Mouse (Mus musculus) limb, embryonic 14.5 days (tissue): ENCODE results near the gene Ehd2. TPM values are rescaled to one million over a fixed set of nuclear protein-coding genes. Genes with fewer than 3 reads are reported as not detected.
"Not testable (repeated sequence)": the region's sequence is repeated elsewhere in the genome, so short reads cannot be mapped to it uniquely, and the experiment has no call there.

ENCODE experiments used
- ATAC-seq: fragments of 200-750 bp; cut with Nextera tagmentation; 2 replicates; pipeline ENCODE4 v1.8.0; 2017; ENCODE audit warnings: low read depth, moderate number of reproducible peaks, moderate TSS enrichment; ENCODE audit not compliant: low FRiP score
- DNase-seq: peaks from one replicate; pipeline ENCODE4 v3.0.0-alpha.2; 2015; ENCODE audit warnings: low spot score
- H3K27ac ChIP-seq: fragments of 300-500 bp; sonication (generic); replicated peaks from 2 replicates; pipeline ENCODE4 v1.5.1; 2014; ENCODE audit warnings: low read depth, mild to moderate bottlenecking, low read length, moderate library complexity, mixed read lengths
- H3K27me3 ChIP-seq: fragments of 300-500 bp; sonication (generic); 2 replicates; pipeline ENCODE4 v1.6.1; 2014; ENCODE audit warnings: low read length, mixed read lengths; ENCODE audit not compliant: control insufficient read depth, insufficient read depth
- H3K36me3 ChIP-seq: fragments of 300-500 bp; sonication (generic); 2 replicates; pipeline ENCODE4 v1.6.1; 2014; ENCODE audit warnings: mild to moderate bottlenecking, low read length, moderate library complexity, mixed read lengths; ENCODE audit not compliant: control insufficient read depth, insufficient read depth
- H3K4me1 ChIP-seq: fragments of 300-500 bp; sonication (generic); 2 replicates; pipeline ENCODE4 v1.6.1; 2014; ENCODE audit warnings: antibody characterized with exemption, low read length, mixed read lengths; ENCODE audit not compliant: control insufficient read depth, insufficient read depth
- H3K4me2 ChIP-seq: fragments of 300-500 bp; sonication (generic); replicated peaks from 2 replicates; pipeline ENCODE4 v1.6.1; 2014; ENCODE audit warnings: low read depth, mild to moderate bottlenecking, low read length, moderate library complexity; ENCODE audit not compliant: severe bottlenecking
- H3K4me3 ChIP-seq: fragments of 300-500 bp; sonication (generic); replicated peaks from 2 replicates; pipeline ENCODE4 v1.5.1; 2014; ENCODE audit warnings: low read length
- H3K9ac ChIP-seq: fragments of 300-500 bp; sonication (generic); 2 replicates; pipeline ENCODE4 v1.6.1; 2014; ENCODE audit warnings: mild to moderate bottlenecking, low read depth, low read length, moderate library complexity; ENCODE audit not compliant: severe bottlenecking
- H3K9me3 ChIP-seq: fragments of 300-500 bp; sonication (generic); 2 replicates; pipeline ENCODE4 v1.6.1; 2016; ENCODE audit warnings: low read length; ENCODE audit not compliant: control insufficient read depth
- POLR2A ChIP-seq: fragments of 200-500 bp; IDR thresholded peaks from 2 replicates; pipeline ENCODE4 v1.8.0; 2012; ENCODE audit warnings: inconsistent platforms, mild to moderate bottlenecking, moderate library complexity, borderline replicate concordance; ENCODE audit not compliant: insufficient read depth, insufficient read length; ENCODE audit errors: extremely low read depth
- WGBS: fragments of 180-500 bp; shearing (Covaris S2); extraction: QIAGEN DNeasy Blood & Tissue Kit; methylation state at CpG from one replicate; pipeline ENCODE4 v1.1.7; 2014; 5-methylcytosine and 5-hydroxymethylcytosine counted together
- polyA plus RNA-seq, 2 experiments: library from polyadenylated mRNA; depleted of rRNA in 1 of 2; stranded (reverse) in 1 of 2; unstranded in 1 of 2; fragments of >200 nt; fragmentation: Nextera tagmentation in 1 of 2; extraction: Ambion mirVana in 1 of 2; gene quantifications; 2 replicates each; pipeline versions ENCODE4 v1.2.1 to v1.2.3; 2012 to 2014

Gene Ehd2
- polyA plus RNA-seq, 2 experiments, result 47.6 to 49.3 TPM

- DNase-seq, result no peak
- peaks cover 30% of the 10 kb centered on the region for H3K36me3 ChIP-seq
- WGBS, result 80% methylated on average over 3 of the region's 3 CpGs
- peaks cover 10% of the 10 kb centered on the region for H3K4me1 ChIP-seq
- H3K4me2 ChIP-seq, result no peak overlapping the region
- no peak for TF ChIP-seq POLR2A
- H3K27me3 ChIP-seq, result no peaks in the 10 kb centered on the region
- no peak for ATAC-seq
- no peak overlapping the region for H3K27ac ChIP-seq
- no peaks in the 10 kb centered on the region for H3K9me3 ChIP-seq
- H3K4me3 ChIP-seq, result no peak overlapping the region
- H3K9ac ChIP-seq, result no peak overlapping the region
Observed at GRCm38 (mm10) chr7:15916134-15916723, 51.1 kb downstream of the Ehd2 start.

GRCm38 (mm10) chr7:15915695-15916094 is 51.7 kb downstream of the Ehd2 start:
- H3K36me3 ChIP-seq, result peaks cover 30% of the 10 kb centered on the region
- not testable (repeated sequence) for DNase-seq, H3K9me3 ChIP-seq, ATAC-seq, H3K9ac ChIP-seq, H3K27me3 ChIP-seq, H3K4me3 ChIP-seq, H3K4me1 ChIP-seq, H3K4me2 ChIP-seq, H3K27ac ChIP-seq
- 95% methylated on average over 4 of the region's 4 CpGs for WGBS

GRCm38 (mm10) chr7:15914751-15915150 is 52.6 kb downstream of the Ehd2 start:
- DNase-seq (no peak), ATAC-seq (no peak)
- no peak overlapping the region for H3K4me2 ChIP-seq
- H3K9me3 ChIP-seq, result no peaks in the 10 kb centered on the region
- no peak for TF ChIP-seq POLR2A
- no peak overlapping the region for H3K9ac ChIP-seq
- peaks cover 22% of the 10 kb centered on the region for H3K36me3 ChIP-seq
- 94% methylated on average over 2 of the region's 2 CpGs for WGBS
- no peak overlapping the region for H3K27ac ChIP-seq
- H3K27me3 ChIP-seq, result no peaks in the 10 kb centered on the region
- no peaks in the 10 kb centered on the region for H3K4me1 ChIP-seq
- H3K4me3 ChIP-seq, result no peak overlapping the region

GRCm38 (mm10) chr7:15914252-15914651 is 53.1 kb downstream of the Ehd2 start:
- H3K4me2 ChIP-seq, result no peak overlapping the region
- DNase-seq, result peak; percentile 20
- TF ChIP-seq POLR2A, result no peak
- no peaks in the 10 kb centered on the region for H3K9me3 ChIP-seq
- H3K9ac ChIP-seq, result no peak overlapping the region
- peaks cover 17% of the 10 kb centered on the region for H3K36me3 ChIP-seq
- no peak overlapping the region for H3K4me3 ChIP-seq
- ATAC-seq, result no peak
- no peaks in the 10 kb centered on the region for H3K27me3 ChIP-seq
- no peak overlapping the region for H3K27ac ChIP-seq
- 48% methylated on average over 2 of the region's 2 CpGs for WGBS
- no peaks in the 10 kb centered on the region for H3K4me1 ChIP-seq

GRCm38 (mm10) chr7:15912183-15912582 is 55.2 kb downstream of the Ehd2 start:
- Histone ChIP-seq H3K4me2 (no peak overlapping the region), H3K9ac (no peak overlapping the region), H3K27me3 (no peaks in the 10 kb centered on the region), H3K36me3 (peaks cover 4% of the 10 kb centered on the region), H3K27ac (no peak overlapping the region), H3K9me3 (no peaks in the 10 kb centered on the region), H3K4me1 (no peaks in the 10 kb centered on the region), H3K4me3 (no peak overlapping the region)
- TF ChIP-seq POLR2A, result no peak
- peak; percentile 36 for ATAC-seq
- WGBS, result 4% methylated on average over 4 of the region's 4 CpGs
- peak; percentile 80 for DNase-seq

- 89% methylated on average over 5 of the region's 5 CpGs for WGBS
- ATAC-seq (no peak), DNase-seq (no peak)
- H3K27me3 ChIP-seq, result no peaks in the 10 kb centered on the region
- H3K4me2 ChIP-seq, result no peak overlapping the region
- no peaks in the 10 kb centered on the region for H3K9me3 ChIP-seq
- no peak overlapping the region for H3K4me3 ChIP-seq
- H3K9ac ChIP-seq, result no peak overlapping the region
- H3K27ac ChIP-seq, result no peak overlapping the region
- H3K4me1 ChIP-seq, result no peaks in the 10 kb centered on the region
- TF ChIP-seq POLR2A, result no peak
- no peaks in the 10 kb centered on the region for H3K36me3 ChIP-seq
Observed at GRCm38 (mm10) chr7:15910521-15910920, 56.8 kb downstream of the Ehd2 start.
